Mouse (Mus musculus) heart, postnatal 0 days (tissue): ENCODE measurements around the gene Pdgfc. TPM values are rescaled to one million over a fixed set of nuclear protein-coding genes. Genes with fewer than 3 reads are reported as not detected.

Experiments used
- ATAC-seq: fragments of 200-750 bp; cut with Nextera tagmentation; 2 replicates; pipeline ENCODE4 v1.8.0; 2017; ENCODE audit warnings: low read depth, moderate number of reproducible peaks, moderate library complexity; ENCODE audit not compliant: insufficient read depth
- DNase-seq: peaks from one replicate; pipeline ENCODE4 v3.0.0-alpha.2; 2016; ENCODE audit warnings: low spot score
- H3K27ac ChIP-seq: fragments of 300-500 bp; sonication (generic); 2 replicates; pipeline ENCODE4 v1.5.1; 2014; ENCODE audit warnings: low read depth, mild to moderate bottlenecking
- H3K27me3 ChIP-seq: fragments of 300-500 bp; sonication (generic); 2 replicates; pipeline ENCODE4 v1.6.1; 2014; ENCODE audit warnings: low read length, mixed read lengths; ENCODE audit not compliant: control insufficient read depth, insufficient read depth
- H3K36me3 ChIP-seq: fragments of 300-500 bp; sonication (generic); replicated peaks from 2 replicates; pipeline ENCODE4 v1.6.1; 2014; ENCODE audit warnings: low read length, mixed read lengths; ENCODE audit not compliant: control insufficient read depth, insufficient read depth
- H3K4me1 ChIP-seq: fragments of 300-500 bp; sonication (generic); 2 replicates; pipeline ENCODE4 v1.6.1; 2014; ENCODE audit warnings: antibody characterized with exemption; ENCODE audit not compliant: control insufficient read depth, insufficient read depth
- H3K4me2 ChIP-seq: fragments of 300-500 bp; sonication (generic); 2 replicates; pipeline ENCODE4 v1.6.1; 2014; ENCODE audit warnings: low read depth, mild to moderate bottlenecking, low read length, moderate library complexity
- H3K4me3 ChIP-seq: fragments of 300-500 bp; sonication (generic); 2 replicates; pipeline ENCODE4 v1.5.1; 2014; ENCODE audit warnings: low read depth, low read length
- H3K9ac ChIP-seq: fragments of 300-500 bp; sonication (generic); replicated peaks from 2 replicates; pipeline ENCODE4 v1.6.1; 2014; ENCODE audit warnings: low read depth, low read length, mixed read lengths
- H3K9me3 ChIP-seq: fragments of 300-500 bp; sonication (generic); replicated peaks from 2 replicates; pipeline ENCODE4 v1.6.1; 2016; ENCODE audit warnings: low read length; ENCODE audit not compliant: control insufficient read depth
- CTCF ChIP-seq: IDR thresholded peaks from 2 replicates; pipeline ENCODE4 v1.5.1; 2016; ENCODE audit warnings: antibody characterized with exemption, control low read depth, low read depth
- EP300 ChIP-seq: IDR thresholded peaks from 2 replicates; pipeline ENCODE4 v1.6.1; 2016; ENCODE audit warnings: antibody characterized with exemption, low read depth
- WGBS: fragments of 180-500 bp; shearing (Covaris S2); extraction: QIAGEN DNeasy Blood & Tissue Kit; methylation state at CpG from one replicate; pipeline ENCODE4 v1.1.7; 2014; 5-methylcytosine and 5-hydroxymethylcytosine counted together
- polyA plus RNA-seq: library from polyadenylated mRNA; unstranded; fragments of >200 nt; fragmentation: Nextera tagmentation; extraction: Ambion mirVana; gene quantifications from 2 replicates; pipeline ENCODE4 v1.2.1, GENCODE M21; 2015
- total RNA-seq: library from RNA; depleted of rRNA; stranded (reverse); fragments of >200 nt; gene quantifications from 2 replicates; pipeline ENCODE4 v1.2.3, GENCODE M21; 2014; ENCODE audit warnings: low replicate concordance

Gene Pdgfc
- total and polyA plus RNA-seq, 2 experiments from 2014 or later: 1.7 to 4.1 TPM

DNA sequence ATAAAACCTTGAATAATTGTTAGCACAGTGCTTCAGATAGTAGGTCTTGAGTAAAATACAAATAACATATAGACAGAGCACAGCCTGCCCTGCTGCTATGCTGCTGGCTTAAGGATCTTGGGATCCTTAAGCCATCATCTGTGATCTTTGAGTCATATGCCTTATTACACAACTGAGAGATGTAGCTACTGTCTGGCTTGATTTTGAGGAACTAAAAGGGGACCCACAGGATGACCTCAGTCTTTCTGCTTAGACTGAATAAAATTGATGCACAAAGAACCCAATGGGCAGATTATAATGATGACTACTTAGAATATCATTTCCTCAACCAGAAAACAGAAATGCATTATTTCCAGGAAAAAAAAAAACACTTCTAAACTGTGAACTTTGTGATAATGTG lies 15.3 kb downstream of the Pdgfc start:
- no peak overlapping the region for H3K27ac ChIP-seq
- H3K4me3 ChIP-seq: no peak overlapping the region
- H3K9ac ChIP-seq: no peak overlapping the region
- no peak for DNase-seq
- ATAC-seq: no peak
- H3K9me3 ChIP-seq: no peaks in the 10 kb centered on the region
- TF ChIP-seq CTCF (no peak), EP300 (no peak)
- H3K36me3 ChIP-seq: no peaks in the 10 kb centered on the region
- H3K27me3 ChIP-seq: no peaks in the 10 kb centered on the region
- H3K4me1 ChIP-seq: no peaks in the 10 kb centered on the region
- H3K4me2 ChIP-seq: no peak overlapping the region

DNA sequence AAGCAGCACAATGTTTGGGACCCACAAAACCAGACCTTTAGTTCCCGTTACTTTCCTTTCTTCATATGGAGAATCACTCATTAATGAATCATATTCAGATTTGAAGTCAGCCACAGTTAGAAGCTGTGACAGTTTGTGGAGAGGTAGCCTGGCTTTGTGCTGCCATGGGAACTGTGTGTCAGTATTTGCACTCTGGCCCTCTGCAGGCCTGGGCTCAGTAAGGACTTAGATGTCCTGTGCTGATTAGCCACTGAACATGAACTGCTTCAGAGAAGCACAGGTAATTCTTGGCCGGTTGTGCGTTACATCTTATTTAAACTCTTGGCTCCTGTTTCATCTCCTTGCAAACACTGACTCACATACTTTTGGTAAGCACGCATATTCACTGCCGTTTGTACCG lies 16.2 kb downstream of the Pdgfc start:
- H3K27me3 ChIP-seq: no peaks in the 10 kb centered on the region
- H3K9ac ChIP-seq: no peak overlapping the region
- H3K4me2 ChIP-seq: no peak overlapping the region
- no peaks in the 10 kb centered on the region for H3K36me3 ChIP-seq
- DNase-seq: no peak
- no peak overlapping the region for H3K27ac ChIP-seq
- TF ChIP-seq CTCF: no peak
- no peaks in the 10 kb centered on the region for H3K9me3 ChIP-seq
- WGBS: 83% methylated on average over 6 of the region's 6 CpGs
- H3K4me1 ChIP-seq: no peaks in the 10 kb centered on the region
- no peak for ATAC-seq
- H3K4me3 ChIP-seq: no peak overlapping the region

DNA sequence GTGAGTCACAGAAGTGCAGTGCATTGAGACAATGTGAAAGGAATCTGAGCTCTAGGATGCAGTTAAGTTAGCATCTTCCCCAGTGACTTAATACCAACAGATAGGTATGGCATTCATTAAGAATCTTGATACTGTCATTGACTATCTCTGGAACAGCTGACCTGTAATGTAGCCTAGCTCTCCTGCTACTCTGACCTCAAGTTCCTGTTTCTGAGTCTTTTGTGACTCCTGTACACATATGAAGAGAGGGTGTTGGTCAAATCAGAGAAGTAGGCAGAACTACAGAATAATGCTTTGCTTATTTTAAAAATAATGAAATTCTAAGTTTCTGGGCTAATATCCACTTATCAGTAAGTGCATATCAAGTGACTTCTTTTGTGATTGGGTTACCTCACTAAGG lies 17.9 kb downstream of the Pdgfc start:
- Histone ChIP-seq H3K9ac (no peak overlapping the region), H3K36me3 (no peaks in the 10 kb centered on the region), H3K4me3 (no peak overlapping the region), H3K4me2 (no peak overlapping the region), H3K4me1 (no peaks in the 10 kb centered on the region), H3K27me3 (no peaks in the 10 kb centered on the region), H3K9me3 (no peaks in the 10 kb centered on the region), H3K27ac (no peak overlapping the region)
- no peak for ATAC-seq
- TF ChIP-seq EP300 (no peak), CTCF (no peak)
- no peak for DNase-seq

DNA sequence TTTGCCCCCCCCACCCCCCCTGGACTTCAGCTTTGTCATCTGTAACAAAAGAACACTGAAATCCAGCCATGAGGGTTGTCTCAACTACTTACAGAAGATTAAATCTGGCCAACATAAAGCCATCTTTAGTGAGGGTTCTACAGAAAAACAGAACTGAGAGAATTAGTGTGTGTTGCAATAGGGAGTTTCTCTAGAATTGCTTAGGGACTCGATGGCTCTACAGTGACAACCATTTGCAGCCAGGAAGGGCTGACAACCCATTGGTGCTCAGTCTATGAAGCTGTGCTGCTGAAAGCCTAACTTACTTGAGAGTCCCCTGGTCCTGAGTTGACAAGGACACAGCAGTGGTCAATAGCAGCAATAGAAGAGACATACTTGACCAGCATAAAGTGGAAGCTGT lies 21.5 kb downstream of the Pdgfc start:
- no peak overlapping the region for H3K4me3 ChIP-seq
- no peaks in the 10 kb centered on the region for H3K27me3 ChIP-seq
- no peak for ATAC-seq
- H3K36me3 ChIP-seq: no peaks in the 10 kb centered on the region
- no peaks in the 10 kb centered on the region for H3K9me3 ChIP-seq
- DNase-seq: no peak
- no peaks in the 10 kb centered on the region for H3K4me1 ChIP-seq
- H3K9ac ChIP-seq: no peak overlapping the region
- TF ChIP-seq EP300: no peak
- no peak for TF ChIP-seq CTCF
- H3K27ac ChIP-seq: no peak overlapping the region
- H3K4me2 ChIP-seq: no peak overlapping the region
- 65% methylated on average over 1 of the region's 1 CpGs for WGBS

GRCm38 (mm10) chr3:81058527-81059031 lies 22.4 kb downstream of the Pdgfc start:
- H3K4me2 ChIP-seq: no peak overlapping the region
- ATAC-seq (no peak), DNase-seq (no peak)
- H3K4me3 ChIP-seq: no peak overlapping the region
- H3K9ac ChIP-seq: no peak overlapping the region
- H3K27ac ChIP-seq: no peak overlapping the region
- WGBS: 44% methylated on average over 4 of the region's 4 CpGs
- H3K27me3 ChIP-seq: no peaks in the 10 kb centered on the region
- TF ChIP-seq CTCF (no peak), EP300 (no peak)
- H3K36me3 ChIP-seq: no peaks in the 10 kb centered on the region
- no peaks in the 10 kb centered on the region for H3K4me1 ChIP-seq
- no peaks in the 10 kb centered on the region for H3K9me3 ChIP-seq

DNA sequence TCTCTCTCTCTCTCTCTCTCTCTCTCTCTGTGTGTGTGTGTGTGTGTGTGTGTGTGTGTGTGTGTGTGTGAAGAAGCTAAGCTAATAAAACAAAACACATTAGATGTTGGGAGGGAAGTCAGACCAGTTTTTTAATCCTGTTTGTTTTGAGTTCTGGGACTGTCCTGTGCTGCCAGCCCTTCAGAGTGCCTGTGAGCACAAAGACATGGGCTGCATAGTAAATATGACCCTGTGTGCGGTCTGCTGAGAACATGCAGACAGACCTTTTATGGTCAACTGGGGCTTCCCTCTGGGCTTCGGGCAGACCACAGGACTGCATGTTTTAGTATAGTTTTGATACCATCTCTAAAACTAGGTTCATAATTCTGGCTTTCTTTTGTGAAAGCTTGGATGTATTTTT lies 32.3 kb downstream of the Pdgfc start:
- no peak for DNase-seq
- ATAC-seq: no peak
- Histone ChIP-seq H3K9ac (no peak overlapping the region), H3K4me3 (no peak overlapping the region), H3K4me2 (no peak overlapping the region), H3K9me3 (no peaks in the 10 kb centered on the region), H3K4me1 (no peaks in the 10 kb centered on the region), H3K27ac (no peak overlapping the region), H3K27me3 (no peaks in the 10 kb centered on the region), H3K36me3 (no peaks in the 10 kb centered on the region)
- WGBS: 53% methylated on average over 2 of the region's 2 CpGs
- TF ChIP-seq EP300 (no peak), CTCF (no peak)
